Mouse (Mus musculus) limb, embryonic 13.5 days (tissue): ENCODE measurements at regions not wholly inside any gene's neighbourhood (a gene's known extent, or its start where the extent isn't known, plus 50 kb on each side); places are given as distances from the start of the nearest gene placed in this dataset.
A peak's percentile ranks its signal among the peaks of the same experiment; 100 is the strongest.

Experiments used
- ATAC-seq: fragments of 200-750 bp; cut with Nextera tagmentation; 2 replicates; pipeline ENCODE4 v1.8.0; 2017; ENCODE audit warnings: low read depth, moderate number of reproducible peaks, moderate TSS enrichment; ENCODE audit not compliant: low FRiP score
- H3K27ac ChIP-seq: fragments of 300-500 bp; sonication (generic); 2 replicates; pipeline ENCODE4 v1.5.1; 2015; ENCODE audit warnings: inconsistent platforms, mild to moderate bottlenecking, moderate library complexity
- H3K27me3 ChIP-seq: fragments of 300-500 bp; sonication (generic); 2 replicates; pipeline ENCODE4 v1.6.1; 2015; ENCODE audit warnings: mild to moderate bottlenecking, inconsistent platforms
- H3K36me3 ChIP-seq: fragments of 300-500 bp; sonication (generic); 2 replicates; pipeline ENCODE4 v1.6.1; 2015; ENCODE audit warnings: inconsistent platforms, mild to moderate bottlenecking, moderate library complexity
- H3K4me1 ChIP-seq: fragments of 300-500 bp; sonication (generic); 2 replicates; pipeline ENCODE4 v1.6.1; 2015; ENCODE audit warnings: inconsistent platforms
- H3K4me2 ChIP-seq: fragments of 300-500 bp; sonication (generic); replicated peaks from 2 replicates; pipeline ENCODE4 v1.6.1; 2015; ENCODE audit warnings: inconsistent platforms, mild to moderate bottlenecking, moderate library complexity
- H3K4me3 ChIP-seq: fragments of 300-500 bp; sonication (generic); 2 replicates; pipeline ENCODE4 v1.5.1; 2015; ENCODE audit warnings: moderate library complexity, mild to moderate bottlenecking, inconsistent platforms
- H3K9ac ChIP-seq: fragments of 300-500 bp; sonication (generic); 2 replicates; pipeline ENCODE4 v1.6.1; 2015; ENCODE audit warnings: mild to moderate bottlenecking, inconsistent platforms
- H3K9me3 ChIP-seq: fragments of 300-500 bp; sonication (generic); 2 replicates; pipeline ENCODE4 v1.6.1; 2016; ENCODE audit warnings: inconsistent platforms
- WGBS: fragments of 180-500 bp; shearing (Covaris S2); methylation state at CpG from one replicate; pipeline ENCODE4 v1.1.7; 2015; 5-methylcytosine and 5-hydroxymethylcytosine counted together

DNA sequence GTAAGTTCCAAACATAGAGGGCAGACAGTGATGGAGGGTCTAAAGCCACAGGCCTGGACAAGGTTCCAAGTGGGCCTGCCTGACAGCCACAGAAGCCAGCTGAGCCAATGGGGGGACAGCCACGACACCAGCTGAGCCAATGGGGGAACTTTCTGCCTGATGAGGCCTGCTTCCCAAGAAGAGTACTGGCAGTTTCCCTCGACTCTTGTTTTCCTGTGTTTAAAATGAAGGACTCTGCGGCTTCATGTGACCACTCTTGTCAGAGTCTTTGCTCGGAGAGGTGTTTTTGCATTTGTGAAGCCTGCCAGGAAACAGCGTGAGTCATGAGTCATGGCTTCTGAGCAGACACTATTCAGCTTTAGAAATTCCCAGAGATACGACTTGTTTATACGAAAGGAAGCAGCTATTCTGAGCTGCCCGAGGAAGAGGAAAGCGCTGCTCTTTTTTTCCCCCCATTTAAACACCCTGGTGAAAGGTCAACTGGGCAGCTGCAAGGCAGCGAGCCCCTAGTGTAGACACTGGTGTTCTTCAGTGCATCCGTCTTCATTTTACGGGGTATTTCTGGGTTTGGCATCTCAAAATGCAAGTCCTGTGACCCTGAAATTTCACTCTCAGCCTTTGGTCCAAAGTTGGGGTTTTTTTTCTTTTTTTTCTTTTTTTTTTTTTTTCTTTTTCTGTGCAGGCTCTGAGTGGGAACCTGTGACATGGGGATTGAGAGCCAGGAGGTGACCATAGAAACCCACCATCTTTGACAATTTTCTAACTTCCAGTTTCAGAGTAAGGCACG, 183.5 kb upstream of the Klf7 start:
- 44% methylated on average over 13 of the region's 13 CpGs for WGBS
- Histone ChIP-seq H3K27ac (no peak overlapping the region), H3K9me3 (no peaks in the 10 kb centered on the region), H3K27me3 (0 out of 2 replicates have a peak, but pooled peaks cover 3% of the 10 kb centered on the region), H3K4me3 (no peak overlapping the region), H3K36me3 (no peaks in the 10 kb centered on the region), H3K4me1 (peaks cover 13% of the 10 kb centered on the region; the same call in 1 of the 2 replicates), H3K9ac (no peak overlapping the region), H3K4me2 (no peak overlapping the region)
- peak; percentile 77 for ATAC-seq

DNA sequence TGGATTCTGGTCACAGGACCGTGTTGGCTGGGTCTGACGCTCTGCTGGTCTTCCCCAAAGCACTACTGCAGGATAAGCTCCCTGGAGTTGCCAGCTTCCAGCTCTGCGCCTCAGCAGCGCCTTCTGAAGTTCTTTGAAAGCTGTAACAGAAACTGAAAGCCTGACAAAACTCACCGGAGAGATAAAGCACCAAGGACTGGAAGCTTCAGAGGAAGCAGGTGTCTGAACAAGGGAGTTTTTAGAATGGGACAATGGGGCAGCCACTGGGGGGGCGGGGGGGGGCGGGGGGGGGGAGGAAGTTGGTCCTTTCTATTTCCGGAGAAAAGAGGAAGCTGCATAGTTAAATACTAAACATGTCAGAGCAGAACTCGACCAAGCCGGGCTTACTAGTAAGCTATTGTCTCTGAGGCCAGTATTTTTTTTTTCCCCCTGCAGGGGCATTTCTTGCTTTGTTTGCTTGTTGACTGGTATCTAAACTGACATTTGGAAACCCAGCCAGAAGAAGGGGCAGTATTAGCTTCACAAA, 180.8 kb upstream of the Klf7 start:
- WGBS: 36% methylated on average over 8 of the region's 10 CpGs

DNA sequence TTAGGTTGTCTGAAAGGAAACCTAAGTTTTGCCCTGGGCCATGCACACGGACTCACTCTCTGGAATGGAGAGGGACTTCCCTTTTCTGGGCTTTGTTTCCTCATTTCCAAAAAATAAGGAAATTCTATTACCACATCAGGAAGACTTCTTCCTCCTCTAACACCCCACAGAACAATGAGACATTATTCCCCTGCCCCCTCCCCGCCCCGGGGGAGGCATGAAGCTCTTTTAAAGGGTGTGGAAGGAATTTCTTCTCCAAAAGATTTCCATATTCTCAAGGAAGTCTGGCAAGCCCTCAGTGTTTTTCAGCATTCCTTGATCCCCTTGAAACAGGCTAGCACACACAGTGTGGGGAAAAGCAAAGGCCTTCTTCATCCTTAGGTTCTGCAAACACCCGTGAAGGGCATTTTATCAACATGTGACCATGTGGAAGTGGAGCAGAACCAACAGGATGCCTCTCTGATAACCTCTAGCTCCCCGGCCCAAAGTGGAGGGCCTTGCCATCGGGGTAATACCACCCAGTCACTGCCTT, 179.5 kb upstream of the Klf7 start:
- Histone ChIP-seq H3K27ac (peak overlapping the region; percentile 35; the same call in 1 of the 2 replicates), H3K4me1 (peaks cover 9% of the 10 kb centered on the region; the same call in 1 of the 2 replicates), H3K36me3 (no peaks in the 10 kb centered on the region), H3K4me2 (no peak overlapping the region), H3K4me3 (no peak overlapping the region), H3K27me3 (0 out of 2 replicates have a peak, but pooled peaks cover 3% of the 10 kb centered on the region), H3K9ac (no peak overlapping the region), H3K9me3 (no peaks in the 10 kb centered on the region)
- no peak for ATAC-seq
- WGBS: 59% methylated on average over 6 of the region's 6 CpGs

More for the DNA sequence above, 180.8 kb upstream of the Klf7 start:
- Histone ChIP-seq H3K27ac (no peak overlapping the region), H3K9me3 (no peaks in the 10 kb centered on the region), H3K36me3 (no peaks in the 10 kb centered on the region), H3K4me2 (no peak overlapping the region), H3K27me3 (0 out of 2 replicates have a peak, but pooled peaks cover 3% of the 10 kb centered on the region), H3K4me3 (no peak overlapping the region), H3K4me1 (peaks cover 9% of the 10 kb centered on the region; the same call in 1 of the 2 replicates), H3K9ac (no peak overlapping the region)
- no peak for ATAC-seq

DNA sequence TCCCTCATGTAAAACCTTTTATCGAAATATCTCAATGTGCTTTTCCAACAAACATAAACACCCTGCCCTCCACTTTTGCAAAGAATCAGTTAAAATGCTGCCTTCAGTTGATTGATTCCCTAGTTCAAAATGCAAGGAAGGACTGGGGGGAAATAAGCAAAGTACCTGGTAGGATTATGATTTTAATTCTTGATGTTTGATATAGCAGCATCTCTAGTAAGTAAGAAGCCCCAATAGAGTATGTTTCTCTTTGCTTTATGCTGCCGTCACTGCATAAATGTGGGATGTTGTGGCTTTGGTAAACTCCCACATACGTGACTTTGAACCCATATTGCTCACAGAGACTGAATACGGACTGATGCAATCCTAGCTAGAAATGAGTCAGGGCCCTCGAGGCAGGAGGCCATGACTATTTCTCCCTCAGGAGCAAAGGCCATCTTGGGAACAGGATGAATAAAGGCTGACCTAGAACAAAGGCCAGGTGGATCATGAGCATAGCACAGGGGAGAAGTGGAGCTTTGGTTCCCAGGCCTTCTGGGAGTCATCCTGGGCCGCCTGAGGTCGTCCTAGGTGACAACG, 179.0 kb upstream of the Klf7 start:
- Histone ChIP-seq H3K9ac (no peak overlapping the region), H3K4me1 (peaks cover 9% of the 10 kb centered on the region; the same call in 1 of the 2 replicates), H3K9me3 (no peaks in the 10 kb centered on the region), H3K27ac (no peak overlapping the region), H3K36me3 (no peaks in the 10 kb centered on the region), H3K4me2 (no peak overlapping the region), H3K27me3 (0 out of 2 replicates have a peak, but pooled peaks cover 3% of the 10 kb centered on the region), H3K4me3 (no peak overlapping the region)
- no peak for ATAC-seq
- 80% methylated on average over 8 of the region's 8 CpGs for WGBS

DNA sequence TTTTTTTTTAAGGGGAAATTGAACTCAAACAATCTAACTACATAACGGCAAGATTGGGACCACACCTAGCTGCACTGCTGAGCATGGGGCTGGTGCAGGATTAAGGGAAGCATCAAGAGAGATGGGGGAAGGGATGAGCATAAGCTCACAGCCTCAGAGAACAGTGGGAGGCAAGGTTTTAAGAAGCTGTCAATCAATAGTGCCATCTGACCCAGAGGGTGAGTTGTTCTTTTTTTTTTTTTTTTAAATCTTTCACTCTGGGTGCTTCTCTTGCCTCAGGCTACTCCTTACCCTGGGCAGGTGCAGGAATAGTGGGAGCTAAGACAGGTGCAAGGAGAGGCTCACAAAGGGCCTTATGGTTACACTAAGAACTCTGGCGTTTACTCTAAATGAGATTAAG, 176.9 kb upstream of the Klf7 start:
- Histone ChIP-seq H3K27ac (no peak overlapping the region), H3K27me3 (no peaks in the 10 kb centered on the region), H3K9me3 (no peaks in the 10 kb centered on the region), H3K9ac (no peak overlapping the region), H3K4me2 (no peak overlapping the region), H3K4me3 (no peak overlapping the region), H3K4me1 (peaks cover 5% of the 10 kb centered on the region), H3K36me3 (no peaks in the 10 kb centered on the region)
- 66% methylated on average over 2 of the region's 2 CpGs for WGBS
- ATAC-seq: no peak

DNA sequence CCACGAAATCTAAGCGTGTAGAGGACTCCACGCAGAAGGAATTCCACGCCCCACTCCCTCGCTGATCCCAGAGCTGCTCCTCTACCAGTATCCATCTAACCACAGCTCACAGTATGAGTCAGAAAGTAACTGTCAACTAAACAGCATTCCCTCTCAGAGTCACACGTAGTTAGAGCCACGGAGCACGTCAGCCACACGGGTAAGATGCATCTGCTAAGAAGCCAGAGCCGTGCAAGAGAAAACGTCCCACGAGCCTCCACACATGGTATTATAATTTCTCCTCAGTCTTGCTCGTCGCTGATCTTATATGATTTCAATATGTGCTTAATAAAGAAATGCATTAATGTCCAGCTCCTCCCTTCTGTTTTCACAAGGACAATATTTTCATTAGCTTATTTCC, 176.1 kb upstream of the Klf7 start:
- no peak overlapping the region for H3K4me3 ChIP-seq
- H3K36me3 ChIP-seq: no peaks in the 10 kb centered on the region
- no peak overlapping the region for H3K27ac ChIP-seq
- 80% methylated on average over 14 of the region's 14 CpGs for WGBS
- no peaks in the 10 kb centered on the region for H3K9me3 ChIP-seq
- H3K4me2 ChIP-seq: no peak overlapping the region
- no peak for ATAC-seq
- no peaks in the 10 kb centered on the region for H3K27me3 ChIP-seq
- no peak overlapping the region for H3K9ac ChIP-seq
- H3K4me1 ChIP-seq: peaks cover 5% of the 10 kb centered on the region

DNA sequence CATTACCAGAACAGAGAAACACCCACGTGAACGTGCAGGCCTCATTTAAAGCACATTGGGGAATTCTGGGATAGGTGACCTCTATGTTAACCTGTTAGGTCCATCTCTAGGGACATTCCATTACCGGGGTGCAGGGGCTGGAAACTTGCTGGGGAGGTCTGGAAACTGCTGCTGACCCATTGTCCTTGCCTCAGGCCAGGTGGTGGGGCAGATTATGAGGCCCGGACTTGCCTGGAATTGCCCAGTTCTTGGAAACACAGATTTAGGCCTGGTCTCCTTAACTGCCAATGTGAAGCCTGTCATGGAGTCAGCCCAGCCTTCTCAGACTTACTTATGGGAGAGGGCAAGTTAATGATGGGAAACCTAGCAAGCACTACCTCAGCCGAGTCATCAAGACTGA, 175.3 kb upstream of the Klf7 start:
- Histone ChIP-seq H3K4me2 (no peak overlapping the region), H3K36me3 (no peaks in the 10 kb centered on the region), H3K4me1 (peaks cover 5% of the 10 kb centered on the region), H3K27ac (no peak overlapping the region), H3K9me3 (no peaks in the 10 kb centered on the region), H3K9ac (no peak overlapping the region), H3K27me3 (no peaks in the 10 kb centered on the region), H3K4me3 (no peak overlapping the region)
- 59% methylated on average over 5 of the region's 5 CpGs for WGBS
- ATAC-seq: no peak

DNA sequence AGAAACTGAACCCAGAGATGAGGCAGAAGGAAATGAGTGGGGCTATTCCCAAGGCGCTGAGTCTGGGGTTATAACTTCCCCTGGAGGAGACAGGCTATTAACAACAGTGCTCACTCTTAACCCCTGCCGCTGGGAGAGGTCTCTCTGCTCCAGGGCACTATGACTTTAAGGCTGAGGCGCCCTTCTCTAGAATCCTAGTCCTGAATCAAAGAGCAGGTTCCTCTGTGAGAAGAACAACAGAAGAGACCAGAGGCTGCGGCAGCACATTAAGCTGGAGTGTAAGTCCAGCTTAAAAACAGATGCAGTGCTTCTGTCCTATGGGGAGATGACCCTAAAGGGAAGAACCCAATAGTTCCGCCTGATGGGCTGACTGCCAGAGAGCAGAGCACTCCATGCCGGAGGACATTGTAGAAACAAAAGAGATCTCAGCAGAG, 173.4 kb upstream of the Klf7 start:
- 37% methylated on average over 6 of the region's 6 CpGs for WGBS
- no peaks in the 10 kb centered on the region for H3K9me3 ChIP-seq
- no peak overlapping the region for H3K27ac ChIP-seq
- H3K4me2 ChIP-seq: no peak overlapping the region
- ATAC-seq: no peak
- no peak overlapping the region for H3K9ac ChIP-seq
- H3K36me3 ChIP-seq: no peaks in the 10 kb centered on the region
- peaks cover 5% of the 10 kb centered on the region for H3K4me1 ChIP-seq
- H3K27me3 ChIP-seq: no peaks in the 10 kb centered on the region
- H3K4me3 ChIP-seq: no peak overlapping the region

DNA sequence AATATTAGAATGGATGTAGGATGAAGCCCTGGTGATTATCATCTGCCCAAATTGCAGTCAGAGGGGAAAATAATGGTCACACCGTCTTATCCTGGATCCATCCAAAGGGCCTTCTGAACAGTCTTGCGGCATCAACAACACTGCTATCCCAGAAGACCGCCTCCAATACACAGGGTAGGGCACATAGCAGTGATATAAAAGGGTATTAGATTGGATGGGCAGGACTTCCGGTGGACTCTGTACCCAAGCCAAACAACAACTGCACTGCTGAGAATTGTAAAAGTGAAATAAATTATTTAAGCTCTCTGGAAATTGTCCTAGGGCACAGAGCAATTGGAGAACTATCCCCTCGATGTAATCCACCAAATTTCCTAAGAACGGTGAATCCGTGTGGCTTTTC, 173.0 kb upstream of the Klf7 start:
- Histone ChIP-seq H3K27ac (no peak overlapping the region), H3K36me3 (no peaks in the 10 kb centered on the region), H3K4me2 (no peak overlapping the region), H3K27me3 (no peaks in the 10 kb centered on the region), H3K4me3 (no peak overlapping the region), H3K9ac (no peak overlapping the region), H3K9me3 (no peaks in the 10 kb centered on the region), H3K4me1 (peaks cover 5% of the 10 kb centered on the region)
- ATAC-seq: no peak
- WGBS: 70% methylated on average over 7 of the region's 7 CpGs

DNA sequence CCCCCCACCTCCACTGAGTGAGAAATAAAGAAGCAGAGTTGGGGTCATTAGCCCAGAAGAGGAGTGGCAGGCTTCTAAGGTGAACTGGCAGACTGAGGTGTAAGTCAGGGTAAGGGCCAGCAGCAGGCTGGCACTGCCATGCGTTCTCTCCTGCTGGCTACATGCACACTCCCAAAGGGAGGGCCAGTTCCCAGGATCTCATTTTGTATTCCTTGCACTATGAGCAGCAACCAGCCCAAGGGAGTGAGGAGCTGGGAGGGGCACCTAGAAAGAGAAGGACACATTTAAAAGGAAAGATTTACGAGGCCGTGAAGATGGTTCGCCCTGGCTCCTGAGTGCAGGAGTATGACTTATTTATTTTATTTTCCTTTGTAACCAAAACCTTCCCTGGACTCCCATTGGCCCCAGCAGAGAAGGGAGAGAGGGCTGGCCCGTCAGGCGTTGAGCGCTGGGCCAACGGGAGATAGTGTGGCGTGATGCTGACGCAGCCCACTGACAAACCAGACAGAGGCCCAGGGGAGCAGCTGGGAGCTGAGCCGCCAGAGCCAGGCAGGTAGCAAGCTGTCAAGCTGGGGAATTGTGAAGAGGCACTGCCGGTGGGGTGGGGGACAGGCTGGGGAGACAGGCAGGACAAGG, 166.8 kb upstream of the Klf7 start:
- WGBS: 36% methylated on average over 12 of the region's 12 CpGs
- Histone ChIP-seq H3K27me3 (no peaks in the 10 kb centered on the region), H3K4me2 (peak overlapping the region; percentile 27; the same call in 1 of the 2 replicates), H3K4me3 (no peak overlapping the region), H3K4me1 (0 out of 2 replicates have a peak, but pooled peaks cover 10% of the 10 kb centered on the region), H3K27ac (no peak overlapping the region), H3K36me3 (no peaks in the 10 kb centered on the region), H3K9ac (no peak overlapping the region), H3K9me3 (no peaks in the 10 kb centered on the region)
- ATAC-seq: peak; percentile 19; the same call in 1 of the 2 replicates

DNA sequence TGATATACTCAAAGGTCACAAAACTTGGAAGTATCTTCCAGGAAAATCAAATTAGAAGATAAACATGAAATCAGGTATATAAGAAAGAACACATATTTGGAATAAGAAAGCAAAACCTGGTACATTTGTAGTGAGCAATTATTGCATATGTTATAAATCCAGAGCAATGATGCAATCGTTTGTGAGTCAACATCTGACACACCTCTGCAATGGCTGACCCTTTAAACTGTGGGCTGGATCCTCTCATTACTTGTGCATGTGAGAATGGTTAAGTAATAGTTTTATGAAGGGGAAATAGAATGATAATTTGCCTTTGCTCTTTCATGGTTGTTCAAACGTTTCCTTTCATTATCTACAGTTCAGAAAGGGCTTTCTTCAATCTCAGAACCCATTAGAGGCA, 165.0 kb upstream of the Klf7 start:
- Histone ChIP-seq H3K4me1 (0 out of 2 replicates have a peak, but pooled peaks cover 10% of the 10 kb centered on the region), H3K4me2 (no peak overlapping the region), H3K4me3 (no peak overlapping the region), H3K27me3 (no peaks in the 10 kb centered on the region), H3K27ac (no peak overlapping the region), H3K36me3 (no peaks in the 10 kb centered on the region), H3K9ac (no peak overlapping the region), H3K9me3 (no peaks in the 10 kb centered on the region)
- 62% methylated on average over 2 of the region's 2 CpGs for WGBS
- no peak for ATAC-seq

DNA sequence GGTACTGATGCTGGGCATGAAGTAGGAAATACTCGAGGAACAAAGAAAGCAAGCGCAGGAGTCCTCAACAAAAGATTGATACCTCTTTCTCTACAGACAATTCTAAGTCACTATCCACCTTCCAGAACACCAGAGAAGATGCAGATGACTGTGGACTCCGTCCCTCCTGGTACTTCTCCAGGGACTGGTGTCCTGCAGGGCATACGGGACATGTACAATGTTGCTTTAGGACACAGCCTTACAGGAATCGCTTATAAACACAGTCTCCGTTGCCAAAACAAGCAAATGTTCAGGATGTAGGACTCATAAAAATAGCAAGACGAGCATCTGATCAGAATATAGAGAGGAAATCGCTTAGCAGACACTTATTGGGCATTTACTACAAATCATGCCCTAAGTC, 162.6 kb upstream of the Klf7 start:
- H3K4me1 ChIP-seq: 0 out of 2 replicates have a peak, but pooled peaks cover 10% of the 10 kb centered on the region
- H3K4me3 ChIP-seq: no peak overlapping the region
- no peak overlapping the region for H3K27ac ChIP-seq
- no peak overlapping the region for H3K9ac ChIP-seq
- H3K27me3 ChIP-seq: no peaks in the 10 kb centered on the region
- WGBS: 72% methylated on average over 8 of the region's 8 CpGs
- H3K36me3 ChIP-seq: no peaks in the 10 kb centered on the region
- H3K4me2 ChIP-seq: no peak overlapping the region
- no peak for ATAC-seq
- H3K9me3 ChIP-seq: no peaks in the 10 kb centered on the region
